Mouse (Mus musculus) retina, adult 2 months (tissue): ENCODE data around the gene Aptx.

Experiments
- DNase-seq: peaks from one replicate; pipeline ENCODE4 v3.0.0-alpha.2; 2012; ENCODE audit warnings: low read depth, low spot score

The Aptx gene

DNA sequence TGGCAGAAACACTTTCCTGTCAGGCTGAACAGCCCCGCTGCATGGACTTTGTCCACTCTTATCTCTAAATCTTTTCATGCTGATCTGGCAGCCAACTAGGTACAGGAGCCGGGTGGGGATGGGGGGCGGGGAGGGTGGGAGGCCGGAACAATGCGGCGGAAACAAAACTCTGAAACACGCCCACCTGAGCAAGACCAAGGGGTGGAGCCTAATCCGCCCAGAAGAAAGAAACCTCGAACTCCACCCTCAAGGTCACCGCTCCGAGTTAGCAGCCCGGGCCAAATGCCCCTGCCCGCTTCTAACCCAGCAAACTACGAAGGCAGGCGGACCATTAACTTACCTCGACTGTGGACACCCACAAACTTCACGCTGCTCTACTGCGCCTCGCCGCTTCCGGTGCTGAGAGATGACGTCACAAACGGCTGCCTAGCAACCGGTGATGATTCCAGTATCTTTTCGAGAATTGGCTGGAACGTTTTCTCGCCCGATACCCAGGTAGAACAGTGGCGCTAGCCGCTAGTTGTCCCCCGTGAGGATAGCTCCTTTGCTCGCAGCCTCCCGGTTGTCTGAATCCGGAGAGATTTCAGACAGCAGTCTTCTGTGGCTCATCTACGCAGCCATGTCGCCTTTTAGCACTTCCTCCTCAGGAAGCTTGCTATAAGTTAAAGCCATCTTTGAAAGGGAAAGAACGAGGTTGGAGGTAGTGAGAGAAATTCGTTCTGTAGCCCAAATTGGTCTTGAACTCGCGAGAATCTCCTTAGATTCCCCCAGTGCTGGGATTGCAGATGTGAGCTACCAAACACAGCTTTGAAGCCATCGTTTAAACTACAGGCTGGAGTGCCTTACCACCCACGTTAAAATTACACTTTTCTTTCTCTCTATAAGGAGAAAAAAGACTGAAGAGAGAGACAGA lies at the start of gene Aptx:
Gene Aptx, minus strand, starts transcription at position 398 of the 913 bp plus-strand sequence.
- peak; percentile 91 for DNase-seq

DNA sequence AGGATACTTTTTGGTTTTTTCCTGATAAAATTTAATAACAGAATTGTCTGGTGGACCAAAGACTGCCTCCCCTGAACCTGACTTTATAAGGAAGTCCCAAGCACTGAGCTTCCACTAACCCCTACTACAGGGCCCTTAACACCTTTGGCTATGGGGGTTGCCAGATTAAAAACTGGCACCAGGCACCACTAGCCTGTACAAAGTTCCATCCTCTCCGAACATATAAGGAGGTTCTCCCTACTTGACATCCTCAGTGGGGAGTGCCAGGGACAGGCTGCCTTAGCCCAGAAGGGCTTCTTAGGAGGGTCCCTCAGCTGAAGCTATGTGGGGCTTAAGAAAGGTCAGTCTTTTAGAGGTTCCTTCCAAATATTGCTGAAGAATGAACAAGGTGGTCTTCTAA lies 32.4 kb upstream of the Aptx start:
- DNase-seq: no peak

DNA sequence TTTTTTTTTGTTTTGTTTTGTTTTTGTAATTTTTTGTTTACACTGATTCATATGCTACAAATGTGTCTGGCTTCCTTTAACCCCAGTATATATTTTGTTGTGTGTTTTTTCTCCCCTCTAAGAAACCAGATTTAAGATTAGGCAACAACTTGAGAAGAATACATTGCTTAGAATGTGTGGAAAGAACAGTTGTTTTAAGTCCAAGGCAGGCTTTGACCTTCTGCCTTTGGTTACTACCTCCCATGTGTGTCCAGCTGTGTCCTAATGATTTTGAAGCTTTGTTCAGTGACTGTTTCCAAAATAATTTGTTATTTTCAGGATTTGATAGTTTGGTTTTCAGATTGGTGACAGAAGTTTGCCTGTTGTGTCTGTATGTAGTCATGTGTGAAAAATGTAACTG lies 28.3 kb upstream of the Aptx start:
- DNase-seq: no peak

DNA sequence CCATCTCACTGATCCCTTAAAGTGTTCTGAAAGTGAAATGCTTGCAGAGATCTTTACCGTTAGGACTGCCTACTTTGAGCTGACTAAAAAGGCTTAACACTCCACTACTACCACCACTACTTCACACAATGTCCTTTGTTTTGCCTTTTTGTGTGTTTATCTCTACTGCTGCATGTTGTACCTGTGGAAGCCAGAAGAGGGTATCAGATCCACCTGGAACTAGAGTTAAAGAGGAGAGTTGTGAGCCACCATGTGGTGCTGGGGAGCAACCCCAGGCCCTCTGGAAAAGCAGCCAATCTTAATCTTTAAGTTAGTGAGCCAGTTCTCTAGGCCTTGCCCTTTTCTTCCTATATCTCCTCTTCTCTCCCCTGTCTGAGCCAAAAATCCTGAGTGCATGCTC lies 24.3 kb upstream of the Aptx start:
- no peak for DNase-seq

DNA sequence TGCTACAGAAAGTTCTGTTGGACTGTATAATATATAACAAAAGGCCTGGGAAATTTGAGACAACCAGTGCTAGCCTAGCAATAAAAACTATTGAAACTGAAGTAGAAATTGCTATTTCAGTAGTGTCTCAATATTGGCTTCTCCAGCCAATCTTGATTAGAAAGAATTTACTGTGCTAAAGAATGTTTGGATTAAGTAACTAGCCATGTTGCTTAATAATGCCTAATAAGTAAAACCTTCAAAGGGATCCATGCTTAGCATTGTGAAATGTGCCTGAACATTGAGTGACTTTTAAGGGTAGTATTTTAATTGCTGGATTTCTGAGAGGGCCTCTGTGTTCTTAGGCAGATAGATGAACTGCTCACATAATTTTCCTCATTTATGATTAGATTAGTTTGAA lies 22.6 kb upstream of the Aptx start:
- no peak for DNase-seq

DNA sequence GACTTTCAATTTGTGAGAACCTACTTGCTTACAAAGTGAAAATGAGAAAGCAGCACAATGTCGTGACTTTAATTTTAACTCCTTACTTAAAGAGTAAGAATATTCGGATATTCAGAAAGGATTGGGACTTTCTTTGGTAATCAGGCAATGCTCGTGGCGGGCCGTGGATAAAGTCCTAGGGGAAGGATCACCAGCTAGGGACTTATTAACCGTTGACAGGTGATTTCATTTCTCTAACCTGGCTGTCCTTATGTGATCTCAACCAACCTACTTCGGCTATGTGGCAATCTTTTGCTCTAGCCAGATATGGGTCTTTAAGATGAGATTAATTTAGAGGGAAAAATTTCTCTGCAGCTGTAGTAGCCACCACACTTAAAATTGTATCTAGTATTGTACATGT lies 22.1 kb upstream of the Aptx start:
- no peak for DNase-seq

DNA sequence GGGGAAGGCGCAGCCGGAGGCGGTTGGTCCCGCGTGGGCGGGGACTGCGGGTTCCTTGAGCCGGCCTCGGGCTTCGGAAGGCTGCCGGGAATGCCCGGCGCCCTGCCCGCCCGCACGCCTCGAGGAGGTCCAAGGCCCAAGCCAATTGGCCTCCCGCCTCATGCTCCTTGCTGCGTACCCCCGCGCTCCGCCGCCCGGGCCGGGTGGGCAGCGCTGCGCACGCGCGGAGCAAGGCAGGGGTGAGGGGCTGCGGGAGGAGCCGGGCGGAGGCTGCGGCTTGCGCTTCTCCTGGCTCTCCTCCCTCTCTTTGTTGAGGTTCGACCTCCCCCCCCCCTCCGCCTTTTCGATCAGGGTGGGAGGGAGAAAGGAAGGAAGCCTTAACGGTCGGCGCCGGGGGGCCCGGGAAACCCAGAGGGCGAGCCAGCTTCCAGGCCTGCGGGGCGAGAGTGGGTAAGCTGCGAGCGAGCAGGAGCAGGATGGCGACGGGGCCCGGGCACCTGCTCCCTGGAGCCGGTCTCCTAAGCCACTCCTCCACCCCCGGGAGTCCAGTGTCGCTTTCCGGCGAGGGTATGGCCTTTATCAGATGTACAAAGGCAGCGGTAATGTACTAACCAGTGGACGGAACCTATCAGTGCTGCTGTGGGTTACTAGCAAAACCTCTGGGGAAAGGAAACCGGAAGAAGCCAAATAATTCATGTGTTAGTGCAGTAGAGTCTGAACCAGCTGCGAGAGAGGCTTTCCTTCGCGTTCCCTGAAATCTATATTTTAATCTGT lies 19.9 kb upstream of the Aptx start:
- DNase-seq: no peak

DNA sequence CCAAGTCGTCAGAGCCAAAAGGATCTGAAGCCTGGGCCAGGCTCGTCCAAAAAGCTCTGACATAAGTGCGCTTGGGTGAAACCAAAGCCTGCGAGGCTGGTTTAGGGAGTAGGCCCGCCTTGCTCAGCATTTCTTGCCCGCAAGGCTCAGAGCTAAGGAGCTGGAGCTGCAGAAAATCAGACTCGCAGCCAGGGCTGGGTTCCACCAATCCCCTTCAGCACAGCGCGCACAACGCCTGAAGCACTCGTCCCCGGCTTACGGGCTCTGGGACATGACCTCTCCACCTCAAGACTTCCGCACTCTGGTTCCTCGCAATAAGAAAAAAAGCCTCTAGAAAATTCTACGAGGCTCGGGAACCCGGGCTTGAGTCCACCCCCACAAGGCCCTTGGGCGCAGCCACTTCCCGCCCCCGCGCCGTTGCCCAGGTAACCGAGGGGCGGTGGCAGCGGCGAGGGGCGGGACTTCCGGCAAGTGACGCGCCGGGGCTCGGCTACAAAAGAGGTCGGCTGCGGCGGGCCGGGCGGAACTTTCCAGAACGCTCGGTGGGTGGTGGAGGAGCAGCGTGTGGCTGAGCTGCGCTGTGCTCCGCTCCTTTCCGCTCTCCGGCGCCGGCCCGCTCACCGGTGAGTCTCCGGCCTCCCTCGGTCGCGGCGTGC lies 19.1 kb upstream of the Aptx start, which contains the start of gene Dnaja1:
Gene Dnaja1, plus strand, starts transcription at position 140 of the 656 bp plus-strand sequence.
- peak; percentile 84 for DNase-seq

DNA sequence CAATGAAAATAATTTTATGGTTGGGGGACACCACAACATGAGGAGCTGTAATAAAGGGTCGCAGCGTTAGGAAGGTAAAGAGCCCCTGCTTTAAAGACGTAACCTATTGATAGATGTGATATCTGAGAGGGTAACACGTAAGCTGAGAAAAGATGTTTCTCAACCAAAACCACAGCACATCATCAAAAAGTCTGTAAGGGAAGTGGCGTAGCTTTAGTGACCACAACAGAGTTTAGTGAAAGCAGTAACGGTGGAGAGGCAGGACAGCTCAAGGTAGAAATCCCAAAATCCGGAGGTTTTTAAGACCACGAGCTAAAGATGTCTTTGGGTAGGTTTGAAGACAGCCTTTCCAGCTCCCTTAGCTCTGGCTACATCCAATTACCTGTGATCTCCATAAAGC lies 17.9 kb upstream of the Aptx start:
- no peak for DNase-seq

DNA sequence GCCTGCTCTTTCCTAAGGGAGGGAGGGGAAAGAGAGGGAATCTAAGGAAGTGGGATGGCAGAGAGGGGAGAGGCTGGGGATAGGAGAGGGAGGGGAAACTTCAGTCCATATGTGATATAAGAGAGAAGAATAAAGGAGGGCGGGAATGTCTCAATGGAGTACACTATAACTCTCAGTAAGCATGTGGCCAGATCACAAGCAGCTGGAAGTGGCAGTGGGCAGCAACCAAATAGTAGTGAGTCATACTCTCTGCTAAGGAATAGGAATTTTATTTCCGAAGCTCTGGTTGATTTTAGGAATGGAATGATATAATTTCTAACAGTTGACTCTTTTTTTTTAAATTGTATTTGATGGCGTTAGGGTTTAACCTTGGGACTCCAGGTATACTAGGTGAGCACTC lies 14.1 kb upstream of the Aptx start:
- no peak for DNase-seq

DNA sequence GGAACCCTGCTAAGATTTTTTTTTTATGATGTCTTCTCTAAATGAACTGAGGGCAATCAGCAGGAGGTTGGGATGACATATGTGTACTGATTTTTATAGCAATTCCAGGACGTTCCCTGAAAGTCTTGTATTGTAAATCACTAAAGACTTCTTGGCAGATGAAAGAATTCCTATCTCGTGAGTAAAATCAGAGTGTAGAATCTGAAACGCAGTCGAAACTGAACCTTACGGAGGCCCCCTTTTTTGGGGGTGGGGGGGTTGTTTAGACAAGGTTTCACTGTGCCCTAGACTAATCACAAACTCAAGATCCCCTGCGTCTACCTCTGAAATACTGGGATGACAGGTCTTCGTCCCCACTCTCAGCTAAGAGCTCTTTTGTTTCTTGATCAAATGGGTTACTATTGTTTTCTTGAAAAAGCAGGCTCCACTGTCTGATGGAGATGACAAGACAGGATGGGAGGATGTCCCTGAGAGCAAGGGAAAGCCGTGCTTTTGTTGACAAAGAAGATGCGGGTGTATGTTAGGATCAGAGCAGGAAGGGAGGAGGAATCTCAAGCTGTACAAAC lies 799 bp upstream of the Aptx start:
- no peak for DNase-seq

DNA sequence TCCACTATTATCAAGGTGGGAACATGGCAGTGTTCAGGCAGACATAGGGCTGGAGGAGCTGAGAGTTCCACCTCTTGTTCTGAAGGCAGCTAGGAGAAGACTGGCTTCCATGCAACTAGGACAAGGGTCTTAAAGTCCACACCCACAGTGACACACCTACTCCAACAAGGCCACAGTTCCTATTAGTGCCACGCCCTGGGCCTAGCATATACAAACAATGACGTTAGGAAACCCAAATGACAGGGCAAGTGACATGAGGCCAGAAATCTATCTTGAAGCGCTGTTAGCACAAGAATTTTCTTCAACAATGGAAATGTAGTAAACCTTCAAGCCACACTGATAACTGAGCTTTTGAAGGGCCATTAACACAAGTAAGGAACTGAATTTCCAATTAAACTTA lies 1.2 kb downstream of the Aptx start:
- DNase-seq: no peak

DNA sequence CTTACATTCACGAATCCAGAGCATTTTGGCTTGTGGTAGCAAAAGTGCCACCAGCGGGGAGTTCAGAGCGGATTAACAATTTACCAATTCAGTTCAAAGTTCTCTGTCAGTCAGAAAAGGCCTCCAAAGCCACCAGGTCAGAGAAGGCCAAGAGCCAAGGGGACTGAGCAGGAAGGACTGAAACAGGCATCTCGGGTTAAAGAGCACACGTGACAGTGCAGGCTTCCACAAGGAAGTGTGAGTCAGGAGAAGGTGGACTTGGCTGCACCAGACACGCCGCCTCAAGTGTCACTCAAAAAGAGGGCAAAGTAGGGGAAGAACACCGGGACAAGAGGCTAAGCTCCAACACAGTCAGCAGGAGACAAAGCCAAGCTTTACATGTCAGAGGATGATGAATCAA lies 2.8 kb downstream of the Aptx start:
- no peak for DNase-seq

DNA sequence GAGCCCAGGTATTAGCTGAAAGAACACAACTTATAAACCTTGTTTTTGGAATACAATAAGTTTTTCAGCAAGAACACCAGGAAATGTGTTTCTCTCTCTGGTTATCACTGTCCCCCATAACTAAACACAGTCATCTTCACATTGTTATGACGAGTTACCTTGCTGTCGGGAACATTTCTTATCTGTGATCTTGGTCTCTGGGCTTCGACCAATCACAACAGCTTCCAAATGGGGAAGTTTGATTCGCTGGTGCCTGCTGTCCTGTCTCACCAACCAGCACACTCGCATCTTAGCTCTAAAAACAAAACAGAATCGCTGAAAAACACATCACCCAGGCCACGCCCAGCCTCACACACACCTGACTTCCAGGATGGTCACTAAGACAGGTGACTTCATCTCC lies 5.9 kb downstream of the Aptx start:
- no peak for DNase-seq

DNA sequence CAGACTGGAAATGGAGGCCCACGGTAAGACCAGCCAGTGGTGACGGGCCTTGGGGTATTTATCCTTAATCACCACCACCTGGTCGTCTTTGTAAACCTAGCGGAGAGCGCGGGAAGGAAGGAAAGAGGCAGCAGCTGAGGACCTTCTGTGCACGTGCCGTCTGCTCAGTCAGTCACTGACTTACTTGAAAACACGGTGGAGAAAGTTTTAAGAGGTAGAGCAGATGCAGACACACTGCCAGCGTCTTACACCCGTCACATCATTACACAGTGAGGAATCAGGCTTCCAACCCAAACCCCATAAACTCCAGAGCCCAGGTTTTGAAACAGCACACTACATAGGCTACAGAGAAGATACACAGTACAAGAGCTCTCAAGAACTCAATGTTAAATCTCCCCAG lies 11.9 kb downstream of the Aptx start:
- no peak for DNase-seq

DNA sequence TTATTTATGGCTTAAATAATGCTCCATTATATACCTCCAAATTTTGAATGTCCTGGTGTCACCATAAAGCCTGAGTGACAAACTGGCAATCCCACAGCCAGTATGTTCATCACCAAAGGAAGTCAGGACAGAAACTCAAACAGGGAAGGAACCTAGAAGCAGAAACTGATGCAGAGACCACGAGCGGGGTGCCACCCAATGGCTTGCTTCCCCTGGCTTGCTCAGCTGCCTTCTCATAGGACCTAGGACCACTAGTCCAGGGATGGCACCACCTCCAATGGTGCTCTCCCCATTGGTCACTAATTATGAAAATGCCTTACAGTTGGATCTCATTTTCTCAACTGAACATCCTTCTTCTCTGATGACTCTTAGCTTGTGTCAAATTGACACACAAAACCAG lies 19.7 kb downstream of the Aptx start:
- DNase-seq: no peak

DNA sequence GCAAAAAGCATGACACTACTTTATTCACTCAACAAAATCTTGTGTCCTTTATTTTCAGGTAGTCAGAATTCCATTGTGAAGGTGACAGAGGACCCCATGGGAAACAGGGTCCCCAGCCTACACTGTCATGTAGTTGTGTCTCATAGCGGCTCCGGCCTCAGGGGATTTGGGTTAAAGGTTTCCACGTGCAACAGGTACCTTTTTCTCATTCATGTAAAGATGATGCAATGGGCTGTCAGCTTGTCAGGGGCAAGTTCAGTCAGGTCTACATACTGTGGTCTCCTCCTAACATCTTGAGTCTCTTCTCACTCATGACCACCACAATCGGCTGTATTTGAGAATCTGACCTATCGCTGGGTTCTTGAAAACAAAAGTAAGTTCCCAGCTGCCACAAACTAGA lies 20.6 kb downstream of the Aptx start:
- no peak for DNase-seq

DNA sequence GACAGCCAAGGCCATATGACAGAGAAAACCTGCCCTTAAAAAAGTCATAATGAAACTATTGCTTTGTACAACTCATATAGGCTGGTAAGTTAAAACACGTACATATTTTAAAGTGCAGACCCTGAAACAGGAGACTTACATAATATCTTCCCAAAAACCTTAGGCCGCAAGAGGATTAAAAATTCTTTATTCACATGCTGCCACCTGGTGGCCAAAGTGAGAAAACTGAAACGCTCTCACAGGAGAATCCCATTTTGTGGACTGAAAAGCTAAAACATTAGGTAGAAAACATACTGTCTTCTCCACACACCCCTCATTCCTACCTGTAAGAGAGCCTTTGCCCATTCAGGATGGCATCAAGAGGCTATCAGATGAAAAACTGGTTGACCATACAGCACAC lies 21.1 kb downstream of the Aptx start:
- DNase-seq: peak; percentile 53

DNA sequence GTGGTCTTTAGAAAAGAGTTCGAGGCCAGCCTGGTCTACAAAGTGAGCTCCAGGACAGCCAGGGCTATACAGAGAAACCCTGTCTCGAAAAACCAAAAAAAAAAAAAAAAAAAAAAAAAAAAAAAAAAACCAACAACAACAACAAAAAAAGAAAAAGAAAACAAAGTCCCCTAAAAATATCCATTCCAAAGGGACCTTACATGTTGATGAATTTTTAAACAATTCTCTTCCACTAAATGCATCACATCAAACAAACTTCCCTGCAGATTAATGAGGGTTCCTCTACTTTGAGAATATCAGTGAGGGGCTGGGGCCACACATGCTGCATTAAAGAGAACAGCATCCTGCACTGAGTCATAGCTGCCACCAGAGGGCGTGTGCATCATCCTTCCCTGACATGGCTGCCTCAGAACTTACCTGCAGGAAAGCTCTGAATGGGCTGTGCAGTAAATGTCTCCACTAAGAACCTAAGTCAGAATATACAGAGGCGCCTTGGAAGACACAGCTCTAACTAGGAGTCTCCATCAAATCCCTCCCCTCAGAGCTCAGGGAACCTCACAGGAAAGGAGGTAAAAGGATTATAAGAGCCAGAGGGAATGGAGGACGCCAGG lies 22.6 kb downstream of the Aptx start:
- no peak for DNase-seq

DNA sequence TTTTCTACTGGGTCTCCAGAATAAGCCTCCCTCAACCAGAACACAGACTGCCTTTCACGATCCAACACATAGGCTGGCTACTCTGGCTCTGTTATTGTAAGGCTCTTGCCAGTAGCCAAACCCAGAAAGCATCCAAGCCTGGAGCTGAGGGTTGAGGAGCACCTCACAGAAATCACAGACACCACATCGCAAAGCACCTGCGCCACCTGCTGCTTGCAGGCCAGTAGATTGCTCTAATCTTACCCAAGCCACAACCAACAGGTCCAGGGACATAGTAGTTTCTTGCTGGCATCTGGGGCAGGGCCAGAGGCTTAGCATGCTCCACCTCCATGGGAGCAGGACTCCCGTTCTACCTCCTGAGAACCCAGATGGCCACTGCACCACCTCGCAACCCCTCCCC lies 25.9 kb downstream of the Aptx start:
- DNase-seq: no peak

DNA sequence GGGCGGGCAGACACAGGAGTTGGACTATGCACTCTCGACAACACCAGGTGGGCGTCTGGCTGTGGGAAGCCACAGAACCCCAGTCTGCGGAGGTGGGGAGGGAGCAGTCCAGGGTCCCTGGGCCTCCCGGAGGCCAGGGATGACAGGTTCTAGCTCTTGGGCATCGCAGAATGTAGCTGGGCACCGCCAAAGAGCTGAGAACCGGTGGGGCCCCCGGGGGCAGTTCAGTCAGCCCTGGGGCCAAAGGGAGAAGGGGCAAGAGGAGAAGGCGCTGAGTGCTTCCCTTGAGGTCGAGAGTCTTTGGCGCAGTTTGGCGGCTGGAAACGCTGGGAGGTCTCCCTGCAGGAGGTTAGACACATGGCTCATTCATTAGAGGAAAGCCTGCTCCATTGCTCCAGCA lies 26.7 kb downstream of the Aptx start:
- DNase-seq: no peak

DNA sequence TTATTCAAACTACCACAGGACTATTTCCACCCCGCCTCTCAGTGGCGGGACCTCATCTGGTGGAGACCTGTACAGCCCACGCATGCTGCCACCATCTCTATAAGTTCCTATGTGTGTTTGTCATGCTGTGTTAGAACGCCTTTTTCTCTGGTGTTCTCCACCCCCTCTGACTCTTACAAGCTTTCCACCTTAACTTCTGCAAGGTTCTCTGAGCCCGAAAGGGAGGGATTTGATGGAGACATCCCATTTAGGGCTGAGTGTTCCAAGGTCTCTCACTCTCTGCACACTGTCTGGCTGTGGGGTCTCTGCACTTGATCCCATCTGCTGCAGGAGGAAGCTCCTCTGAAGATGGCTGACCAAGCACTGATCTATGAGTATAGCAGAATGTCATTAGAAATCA lies 29.5 kb downstream of the Aptx start:
- DNase-seq: no peak
